Mouse (Mus musculus): ENCODE results near the gene Pmm2. TPM values are rescaled to one million over a fixed set of nuclear protein-coding genes. Genes with fewer than 3 reads are reported as not detected.

Gene Pmm2
- polyA plus RNA-seq, 1 experiment from 2014 or later: 54.1 TPM

DNA sequence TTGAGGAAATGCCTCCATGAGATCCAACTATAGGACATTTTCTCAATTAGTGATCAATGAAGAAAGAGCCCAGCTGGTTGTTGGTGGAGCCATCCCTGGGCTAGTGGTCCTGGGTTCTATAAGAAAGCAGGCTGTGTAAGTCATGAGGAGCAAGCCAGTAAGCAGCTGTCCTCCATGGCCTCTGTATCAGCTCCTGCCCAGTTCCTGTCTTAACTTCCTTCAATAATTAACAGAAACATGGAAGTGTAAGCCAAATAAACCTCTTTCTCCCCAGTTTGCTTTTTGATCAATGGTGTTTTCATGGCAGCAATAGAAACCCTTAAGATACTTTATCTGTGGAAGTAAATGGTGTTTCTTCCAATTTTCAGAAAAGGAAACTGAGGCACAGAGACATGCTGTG, 35.3 kb downstream of the Pmm2 start:
- H3K36me3 ChIP-seq (replicated peaks): 0 out of 2 replicates have a peak, but pooled peaks cover 5% of the 10 kb centered on the region
- no peaks in the 10 kb centered on the region for H3K9me3 ChIP-seq
- H3K4me2 ChIP-seq: peak overlapping the region; percentile 82; the same call in 1 of the 2 replicates
- H3K27me3 ChIP-seq: peaks cover 14% of the 10 kb centered on the region
- peak overlapping the region; percentile 69; the same call in 1 of the 2 replicates for H3K4me3 ChIP-seq (replicated peaks)
- peaks cover 34% of the 10 kb centered on the region for H3K4me1 ChIP-seq
- ATAC-seq (ENCODE audit: low FRiP score): no peak
- H3K9ac ChIP-seq: no peak overlapping the region
- no peak overlapping the region for H3K27ac ChIP-seq

DNA sequence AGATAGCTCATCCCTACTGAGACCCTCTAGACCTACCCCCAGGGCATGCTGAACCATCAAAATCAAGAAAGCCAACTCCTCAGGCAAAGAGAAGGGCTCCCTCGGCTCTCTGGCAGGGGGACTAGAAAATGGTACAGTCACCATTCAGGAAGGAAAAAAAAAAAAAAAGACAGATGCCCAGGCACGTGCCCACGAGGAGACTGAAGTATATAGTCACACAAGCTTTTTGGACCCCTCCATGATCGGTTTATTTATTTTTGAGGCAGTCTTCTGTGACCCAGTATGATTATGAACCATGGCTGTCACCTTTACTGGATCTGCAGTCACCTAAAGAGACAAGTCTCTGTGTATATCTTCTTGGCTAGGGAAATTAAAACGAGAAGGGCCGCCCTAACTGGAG, 35.9 kb downstream of the Pmm2 start:
- Histone ChIP-seq H3K9ac (no peak overlapping the region), H3K4me2 (no peak overlapping the region), H3K27ac (no peak overlapping the region), H3K9me3 (no peaks in the 10 kb centered on the region), H3K27me3 (peaks cover 14% of the 10 kb centered on the region), H3K4me3 (replicated peaks) (no peak overlapping the region), H3K4me1 (peaks cover 29% of the 10 kb centered on the region), H3K36me3 (replicated peaks) (0 out of 2 replicates have a peak, but pooled peaks cover 5% of the 10 kb centered on the region)
- 78% methylated on average over 6 of the region's 6 CpGs for WGBS
- no peak for ATAC-seq (ENCODE audit: low FRiP score)

DNA sequence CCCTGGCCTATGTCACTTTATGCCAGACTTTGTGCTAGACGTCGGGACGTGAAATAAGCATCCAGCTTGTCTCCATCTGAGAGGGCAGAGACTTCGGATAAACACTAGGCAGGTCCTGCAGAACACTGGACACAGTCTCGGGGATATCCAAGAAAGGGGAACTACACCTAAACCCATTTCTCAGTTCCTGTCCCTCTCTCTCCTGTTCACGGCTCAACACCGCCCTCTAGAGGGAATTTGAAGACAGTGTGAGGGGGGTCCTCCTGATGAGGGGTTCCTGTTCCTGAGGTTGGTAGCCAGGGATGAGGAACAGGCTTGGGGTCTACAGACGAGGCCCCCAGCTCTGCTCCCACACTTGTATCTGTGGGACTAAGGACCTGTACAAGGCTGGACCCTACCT, 36.7 kb downstream of the Pmm2 start:
- Histone ChIP-seq H3K27ac (no peak overlapping the region), H3K9me3 (no peaks in the 10 kb centered on the region), H3K9ac (no peak overlapping the region), H3K4me1 (peaks cover 21% of the 10 kb centered on the region), H3K36me3 (replicated peaks) (0 out of 2 replicates have a peak, but pooled peaks cover under 1% of the 10 kb centered on the region), H3K27me3 (peaks cover 14% of the 10 kb centered on the region), H3K4me2 (no peak overlapping the region), H3K4me3 (replicated peaks) (no peak overlapping the region)
- WGBS: 6% methylated on average over 8 of the region's 8 CpGs
- no peak for ATAC-seq (ENCODE audit: low FRiP score)

GRCm38 (mm10) chr16:8675559-8675958, 38.1 kb downstream of the Pmm2 start:
- 82% methylated on average over 8 of the region's 8 CpGs for whole genome bisulfite sequencing
- no peak overlapping the region for H3K4me2 ChIP-seq
- no peak overlapping the region for H3K27ac ChIP-seq
- ATAC-seq (ENCODE audit: low FRiP score): no peak
- no peak overlapping the region for H3K9ac ChIP-seq
- no peak overlapping the region for H3K4me3 ChIP-seq (replicated peaks)
- H3K27me3 ChIP-seq: peaks cover 14% of the 10 kb centered on the region
- H3K36me3 ChIP-seq (replicated peaks): no peaks in the 10 kb centered on the region
- no peaks in the 10 kb centered on the region for H3K9me3 ChIP-seq
- H3K4me1 ChIP-seq: peaks cover 7% of the 10 kb centered on the region

- H3K27me3 ChIP-seq: peaks cover 14% of the 10 kb centered on the region
- H3K27ac ChIP-seq: no peak overlapping the region
- H3K4me1 ChIP-seq: 0 out of 2 replicates have a peak, but pooled peaks cover under 1% of the 10 kb centered on the region
- no peak for ATAC-seq (ENCODE audit: low FRiP score)
- no peak overlapping the region for H3K4me3 ChIP-seq (replicated peaks)
- WGBS: 74% methylated on average over 2 of the region's 2 CpGs
- H3K36me3 ChIP-seq (replicated peaks): no peaks in the 10 kb centered on the region
- no peak overlapping the region for H3K9ac ChIP-seq
- no peaks in the 10 kb centered on the region for H3K9me3 ChIP-seq
- no peak overlapping the region for H3K4me2 ChIP-seq
Measured at GRCm38 (mm10) chr16:8676228-8676627, 38.8 kb downstream of the Pmm2 start.

GRCm38 (mm10) chr16:8676800-8677199, 39.3 kb downstream of the Pmm2 start:
- Histone ChIP-seq H3K4me1 (no peaks in the 10 kb centered on the region), H3K27me3 (peaks cover 14% of the 10 kb centered on the region), H3K27ac (no peak overlapping the region), H3K4me2 (no peak overlapping the region), H3K4me3 (replicated peaks) (no peak overlapping the region), H3K9me3 (no peaks in the 10 kb centered on the region), H3K36me3 (replicated peaks) (no peaks in the 10 kb centered on the region), H3K9ac (no peak overlapping the region)
- ATAC-seq (ENCODE audit: low FRiP score): no peak
- 50% methylated on average over 4 of the region's 4 CpGs for WGBS

DNA sequence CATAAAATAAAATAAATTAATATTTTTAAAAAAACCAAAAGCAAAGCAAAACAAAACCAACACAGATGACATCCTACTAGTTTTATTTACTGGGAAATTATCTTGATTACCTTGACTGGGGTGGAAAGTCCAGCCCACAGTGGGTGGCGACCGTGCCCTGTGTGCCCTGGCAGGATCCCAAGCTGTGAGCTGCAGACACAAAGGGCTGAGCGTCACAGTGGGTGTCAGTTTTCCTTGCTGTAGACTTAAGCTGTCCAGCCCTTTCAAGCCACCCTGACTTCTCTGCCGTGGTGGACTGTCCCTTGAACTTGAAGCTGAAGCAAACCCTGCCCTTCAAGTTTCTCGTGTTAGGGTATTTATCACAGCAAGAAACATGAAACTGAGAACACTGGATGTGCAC, 40.6 kb downstream of the Pmm2 start:
- no peak for ATAC-seq (ENCODE audit: low FRiP score)
- WGBS: 55% methylated on average over 5 of the region's 5 CpGs
- Histone ChIP-seq H3K4me3 (replicated peaks) (no peak overlapping the region), H3K36me3 (replicated peaks) (no peaks in the 10 kb centered on the region), H3K4me2 (no peak overlapping the region), H3K9me3 (no peaks in the 10 kb centered on the region), H3K4me1 (no peaks in the 10 kb centered on the region), H3K27ac (no peak overlapping the region), H3K9ac (no peak overlapping the region), H3K27me3 (peaks cover 13% of the 10 kb centered on the region)

GRCm38 (mm10) chr16:8678676-8679075, 41.2 kb downstream of the Pmm2 start:
- H3K9ac ChIP-seq: no peak overlapping the region
- no peaks in the 10 kb centered on the region for H3K36me3 ChIP-seq (replicated peaks)
- H3K4me2 ChIP-seq: no peak overlapping the region
- H3K4me3 ChIP-seq (replicated peaks): no peak overlapping the region
- peaks cover 7% of the 10 kb centered on the region for H3K27me3 ChIP-seq
- 87% methylated on average over 4 of the region's 4 CpGs for WGBS
- H3K27ac ChIP-seq: no peak overlapping the region
- H3K4me1 ChIP-seq: no peaks in the 10 kb centered on the region
- ATAC-seq (ENCODE audit: low FRiP score): no peak
- H3K9me3 ChIP-seq: no peaks in the 10 kb centered on the region

GRCm38 (mm10) chr16:8679780-8680179, 42.3 kb downstream of the Pmm2 start:
- H3K9me3 ChIP-seq: no peaks in the 10 kb centered on the region
- H3K4me2 ChIP-seq: no peak overlapping the region
- H3K36me3 ChIP-seq (replicated peaks): peaks cover 5% of the 10 kb centered on the region; the same call in 1 of the 2 replicates
- H3K27me3 ChIP-seq: no peaks in the 10 kb centered on the region
- WGBS: 95% methylated on average over 3 of the region's 3 CpGs
- no peak overlapping the region for H3K9ac ChIP-seq
- ATAC-seq (ENCODE audit: low FRiP score): no peak
- H3K4me1 ChIP-seq: no peaks in the 10 kb centered on the region
- H3K27ac ChIP-seq: no peak overlapping the region
- no peak overlapping the region for H3K4me3 ChIP-seq (replicated peaks)

GRCm38 (mm10) chr16:8680470-8680869, 43.0 kb downstream of the Pmm2 start, which contains the start of gene Gm5767:
Gm5767 (plus strand) TSS chr16:8680770.
- Histone ChIP-seq H3K4me1 (no peaks in the 10 kb centered on the region), H3K4me2 (no peak within 1 kb of the TSS), H3K9me3 (no peaks in the 10 kb centered on the region), H3K9ac (no peak within 1 kb of the TSS), H3K27ac (no peak within 1 kb of the TSS), H3K4me3 (replicated peaks) (no peak within 1 kb of the TSS), H3K27me3 (no peaks in the 10 kb centered on the region), H3K36me3 (replicated peaks) (peaks cover 8% of the 10 kb centered on the region; the same call in 1 of the 2 replicates)
- WGBS: 80% methylated on average over 5 of the region's 5 CpGs
- ATAC-seq (ENCODE audit: low FRiP score): no peak

DNA sequence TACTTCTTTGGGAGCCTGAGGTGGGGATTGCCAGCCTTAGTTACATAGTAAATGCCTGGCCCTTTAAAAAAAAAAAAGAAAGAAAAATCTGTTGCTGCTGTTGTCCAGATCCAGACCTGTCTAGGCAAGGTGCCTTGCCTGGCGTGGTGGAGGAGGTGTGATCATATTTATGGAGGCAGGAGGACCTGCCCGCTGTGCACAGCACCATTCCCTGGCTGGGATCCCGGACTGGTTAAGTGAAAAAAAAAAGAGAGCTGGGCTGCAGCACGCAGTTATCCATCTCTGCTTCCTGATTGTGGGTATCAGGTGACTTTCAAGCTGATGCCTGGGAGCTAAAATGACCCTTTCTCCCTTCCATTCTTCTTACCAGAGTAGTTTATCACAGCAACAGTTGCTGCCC, 47.6 kb downstream of the Pmm2 start:
- Histone ChIP-seq H3K4me3 (replicated peaks) (no peak overlapping the region), H3K27me3 (no peaks in the 10 kb centered on the region), H3K4me1 (no peaks in the 10 kb centered on the region), H3K36me3 (replicated peaks) (peaks cover 41% of the 10 kb centered on the region), H3K4me2 (no peak overlapping the region), H3K9me3 (no peaks in the 10 kb centered on the region), H3K27ac (no peak overlapping the region), H3K9ac (no peak overlapping the region)
- no peak for ATAC-seq (ENCODE audit: low FRiP score)
- 89% methylated on average over 4 of the region's 4 CpGs for WGBS

- H3K36me3 ChIP-seq (replicated peaks): peaks cover 53% of the 10 kb centered on the region
- H3K4me1 ChIP-seq: no peaks in the 10 kb centered on the region
- H3K9ac ChIP-seq: no peak overlapping the region
- no peak overlapping the region for H3K4me2 ChIP-seq
- peak; percentile 64; the same call in 1 of the 2 replicates for ATAC-seq (ENCODE audit: low FRiP score)
- no peak overlapping the region for H3K4me3 ChIP-seq (replicated peaks)
- no peak overlapping the region for H3K27ac ChIP-seq
- no peaks in the 10 kb centered on the region for H3K27me3 ChIP-seq
- 62% methylated on average over 7 of the region's 7 CpGs for WGBS
- no peaks in the 10 kb centered on the region for H3K9me3 ChIP-seq
Measured at GRCm38 (mm10) chr16:8686121-8686870, 48.8 kb downstream of the Pmm2 start.
